Mouse (Mus musculus) forebrain, embryonic 15.5 days (tissue): ENCODE results near the gene Lrr1. TPM values are rescaled to one million over a fixed set of nuclear protein-coding genes. Genes with fewer than 3 reads are reported as not detected.

Source experiments
- ATAC-seq: fragments of 200-750 bp; cut with Nextera tagmentation; replicated peaks from 2 replicates; pipeline ENCODE4 v1.8.0; 2017; ENCODE audit warnings: mild to moderate bottlenecking, moderate TSS enrichment, moderate library complexity
- H3K27ac ChIP-seq: fragments of 300-500 bp; sonication (generic); replicated peaks from 2 replicates; pipeline ENCODE4 v1.5.1; 2015; ENCODE audit warnings: mild to moderate bottlenecking, inconsistent platforms
- H3K27me3 ChIP-seq: fragments of 300-500 bp; sonication (generic); 2 replicates; pipeline ENCODE4 v1.6.1; 2015; ENCODE audit warnings: inconsistent platforms
- H3K36me3 ChIP-seq: fragments of 300-500 bp; sonication (generic); 2 replicates; pipeline ENCODE4 v1.6.1; 2015; ENCODE audit warnings: mild to moderate bottlenecking, inconsistent platforms
- H3K4me1 ChIP-seq: fragments of 300-500 bp; sonication (generic); 2 replicates; pipeline ENCODE4 v1.6.1; 2015; ENCODE audit warnings: inconsistent platforms
- H3K4me2 ChIP-seq: fragments of 300-500 bp; sonication (generic); replicated peaks from 2 replicates; pipeline ENCODE4 v1.6.1; 2015; ENCODE audit warnings: mild to moderate bottlenecking, inconsistent platforms
- H3K4me3 ChIP-seq: fragments of 300-500 bp; sonication (generic); 2 replicates; pipeline ENCODE4 v1.5.1; 2015; ENCODE audit warnings: mild to moderate bottlenecking, inconsistent platforms
- H3K9ac ChIP-seq: fragments of 300-500 bp; sonication (generic); replicated peaks from 2 replicates; pipeline ENCODE4 v1.6.1; 2015; ENCODE audit warnings: mild to moderate bottlenecking, inconsistent platforms
- H3K9me3 ChIP-seq: fragments of 300-500 bp; sonication (generic); 2 replicates; pipeline ENCODE4 v1.6.1; 2016; ENCODE audit warnings: inconsistent platforms
- WGBS: fragments of 180-500 bp; shearing (Covaris S2); methylation state at CpG from one replicate; pipeline ENCODE4 v1.1.7; 2015; ENCODE audit warnings: mixed read lengths; 5-methylcytosine and 5-hydroxymethylcytosine counted together
- polyA plus RNA-seq: library from polyadenylated mRNA; unstranded; fragments of >200 nt; fragmentation: Nextera tagmentation; extraction: Ambion mirVana; gene quantifications from 2 replicates; pipeline ENCODE4 v1.2.1, GENCODE M21; 2015

Lrr1 gene
- polyA plus RNA-seq, 1 experiment from 2014 or later = 12.0 TPM

- Histone ChIP-seq H3K4me2 (peak overlapping the region; percentile 90), H3K9ac (peak overlapping the region; percentile 76), H3K27me3 (no peaks in the 10 kb centered on the region), H3K4me1 (peaks cover 18% of the 10 kb centered on the region), H3K36me3 (no peaks in the 10 kb centered on the region), H3K9me3 (no peaks in the 10 kb centered on the region), H3K27ac (peak overlapping the region; percentile 80), H3K4me3 (peak overlapping the region; percentile 89)
- 9% methylated on average over 18 of the region's 18 CpGs for WGBS
- ATAC-seq = peak; percentile 57
Observed at GRCm38 (mm10) chr12:69167656-69168460, 756 bp upstream of the Lrr1 start.

DNA sequence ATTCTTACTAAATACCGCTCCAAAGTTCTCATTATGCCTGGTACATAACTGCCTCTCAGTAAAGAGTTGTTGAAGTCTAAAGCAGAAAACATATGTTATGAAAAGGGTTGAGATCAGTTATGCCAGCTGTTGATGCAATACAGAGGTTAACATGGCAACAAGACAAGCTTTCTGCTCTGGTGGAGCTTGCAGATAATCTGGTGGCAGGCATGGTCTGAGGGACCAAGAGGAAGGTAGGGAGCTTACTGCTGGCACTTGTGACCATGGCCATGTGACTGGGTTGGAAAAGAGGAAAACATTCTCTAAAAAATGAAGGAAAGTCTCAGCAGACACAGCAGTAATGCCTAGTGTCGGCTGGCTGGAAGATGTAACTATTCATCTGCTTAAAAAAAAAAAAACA, 2.7 kb downstream of the Lrr1 start:
- H3K9me3 ChIP-seq = no peaks in the 10 kb centered on the region
- H3K4me2 ChIP-seq = no peak overlapping the region
- H3K27ac ChIP-seq = no peak overlapping the region
- H3K4me3 ChIP-seq = no peak overlapping the region
- H3K36me3 ChIP-seq = no peaks in the 10 kb centered on the region
- H3K27me3 ChIP-seq = no peaks in the 10 kb centered on the region
- WGBS = 96% methylated on average over 2 of the region's 2 CpGs
- no peak overlapping the region for H3K9ac ChIP-seq
- no peak for ATAC-seq
- H3K4me1 ChIP-seq = peaks cover 18% of the 10 kb centered on the region

DNA sequence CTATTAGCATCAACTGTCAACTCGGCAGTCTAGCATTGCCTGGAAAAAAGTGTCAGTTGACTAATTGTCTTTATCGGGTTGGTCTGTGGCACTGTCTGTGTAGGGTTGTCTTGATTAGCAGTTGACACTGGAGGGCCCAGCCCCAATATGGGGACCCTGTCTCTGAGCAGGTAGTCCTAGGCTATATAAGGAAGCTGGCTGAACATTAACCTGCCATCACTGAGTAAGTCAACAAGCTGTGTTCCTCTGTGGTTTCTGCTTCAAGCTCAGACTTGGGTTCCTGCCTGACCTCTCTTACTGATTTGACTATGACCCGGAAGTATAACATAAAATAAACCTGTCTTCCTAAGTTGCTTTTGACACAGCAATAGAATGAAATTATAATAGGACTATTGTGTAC, 7.4 kb downstream of the Lrr1 start:
- H3K36me3 ChIP-seq = no peaks in the 10 kb centered on the region
- H3K4me3 ChIP-seq = no peak overlapping the region
- H3K9me3 ChIP-seq = no peaks in the 10 kb centered on the region
- no peak for ATAC-seq
- H3K9ac ChIP-seq = no peak overlapping the region
- no peak overlapping the region for H3K4me2 ChIP-seq
- WGBS = 93% methylated on average over 3 of the region's 3 CpGs
- H3K4me1 ChIP-seq = no peaks in the 10 kb centered on the region
- no peaks in the 10 kb centered on the region for H3K27me3 ChIP-seq
- no peak overlapping the region for H3K27ac ChIP-seq

- Histone ChIP-seq H3K9ac (no peak overlapping the region), H3K4me2 (no peak overlapping the region), H3K27ac (no peak overlapping the region), H3K36me3 (peaks cover 3% of the 10 kb centered on the region; the same call in 1 of the 2 replicates), H3K4me3 (no peak overlapping the region), H3K4me1 (0 out of 2 replicates have a peak, but pooled peaks cover 3% of the 10 kb centered on the region), H3K27me3 (no peaks in the 10 kb centered on the region), H3K9me3 (no peaks in the 10 kb centered on the region)
- WGBS = 77% methylated on average over 3 of the region's 3 CpGs
- no peak for ATAC-seq
Observed at GRCm38 (mm10) chr12:69177526-69177925, 8.9 kb downstream of the Lrr1 start.

DNA sequence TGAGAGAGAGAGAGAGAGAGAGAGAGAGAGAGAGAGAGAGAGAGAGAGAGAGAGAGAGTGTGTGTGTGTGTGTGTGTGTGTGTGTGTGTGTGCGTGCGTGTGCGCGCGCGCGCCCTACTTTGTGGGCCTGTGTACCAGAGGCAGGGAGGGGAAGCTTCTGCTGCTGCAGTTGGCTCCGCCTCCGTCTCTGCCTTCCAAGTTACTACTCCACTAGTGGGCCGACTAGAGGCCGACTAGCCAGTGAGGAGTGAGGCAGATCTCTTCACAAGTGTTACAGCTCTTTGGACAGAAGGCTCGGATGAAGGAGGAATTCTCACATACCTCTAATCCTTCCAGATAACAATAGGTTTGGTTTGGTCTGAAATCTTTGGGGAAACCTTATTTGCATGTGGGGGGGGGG, 10.8 kb downstream of the Lrr1 start:
- Histone ChIP-seq H3K36me3 (peaks cover 3% of the 10 kb centered on the region; the same call in 1 of the 2 replicates), H3K4me2 (no peak overlapping the region), H3K27me3 (no peaks in the 10 kb centered on the region), H3K9ac (no peak overlapping the region), H3K9me3 (no peaks in the 10 kb centered on the region), H3K27ac (no peak overlapping the region), H3K4me1 (peaks cover 9% of the 10 kb centered on the region), H3K4me3 (no peak overlapping the region)
- ATAC-seq = no peak
- 73% methylated on average over 12 of the region's 12 CpGs for WGBS

DNA sequence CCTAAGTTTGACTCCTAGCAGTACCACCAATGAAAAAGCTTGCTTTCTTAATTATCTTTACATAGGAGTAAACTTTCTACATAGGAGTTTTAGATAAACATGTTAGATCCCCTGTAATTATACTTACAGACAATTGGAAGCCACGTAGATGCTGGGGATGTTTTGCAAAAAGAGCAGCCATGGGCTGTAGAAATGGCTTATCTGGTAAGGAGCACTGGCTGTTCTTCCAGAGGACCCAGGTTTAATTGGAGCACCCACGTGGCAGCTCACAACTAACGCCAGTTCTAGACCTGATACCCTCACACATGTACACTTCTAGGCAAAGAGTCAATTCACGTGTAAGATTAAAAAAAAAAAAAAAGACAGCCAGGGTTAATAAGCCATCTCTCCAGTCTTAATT, 13.2 kb downstream of the Lrr1 start:
- Histone ChIP-seq H3K4me1 (peaks cover 22% of the 10 kb centered on the region), H3K9ac (no peak overlapping the region), H3K27me3 (no peaks in the 10 kb centered on the region), H3K4me2 (no peak overlapping the region), H3K27ac (no peak overlapping the region), H3K9me3 (no peaks in the 10 kb centered on the region), H3K36me3 (peaks cover 3% of the 10 kb centered on the region; the same call in 1 of the 2 replicates), H3K4me3 (no peak overlapping the region)
- no peak for ATAC-seq
- 89% methylated on average over 4 of the region's 4 CpGs for WGBS

GRCm38 (mm10) chr12:69183583-69184308, 15.1 kb downstream of the Lrr1 start, which contains the start of the genes Rpl36al and Mgat2:
TSS of gene Rpl36al (minus strand) at chr12:69184083.
TSS of gene Mgat2 (plus strand) at chr12:69184157.
- H3K4me1 ChIP-seq = peaks cover 29% of the 10 kb centered on the region
- H3K27me3 ChIP-seq = no peaks in the 10 kb centered on the region
- under 1% methylated on average over 84 of the region's 84 CpGs for WGBS
- peak within 1 kb of the TSS; percentile 62 for H3K9ac ChIP-seq
- H3K4me2 ChIP-seq = peak within 1 kb of the TSS; percentile 91
- H3K36me3 ChIP-seq = peaks cover 9% of the 10 kb centered on the region
- peak; percentile 100 for ATAC-seq
- peak within 1 kb of the TSS; percentile 54 for H3K4me3 ChIP-seq
- no peaks in the 10 kb centered on the region for H3K9me3 ChIP-seq
- peak within 1 kb of the TSS; percentile 92 for H3K27ac ChIP-seq

- Histone ChIP-seq H3K9ac (peak overlapping the region; percentile 62), H3K9me3 (no peaks in the 10 kb centered on the region), H3K4me2 (peak overlapping the region; percentile 68), H3K27ac (peak overlapping the region; percentile 92), H3K4me3 (peak overlapping the region; percentile 54), H3K36me3 (peaks cover 16% of the 10 kb centered on the region), H3K27me3 (no peaks in the 10 kb centered on the region), H3K4me1 (peaks cover 29% of the 10 kb centered on the region)
- 2% methylated on average over 85 of the region's 86 CpGs for WGBS
- peak; percentile 81 for ATAC-seq
Observed at GRCm38 (mm10) chr12:69184342-69185295, 16.0 kb downstream of the Lrr1 start.

DNA sequence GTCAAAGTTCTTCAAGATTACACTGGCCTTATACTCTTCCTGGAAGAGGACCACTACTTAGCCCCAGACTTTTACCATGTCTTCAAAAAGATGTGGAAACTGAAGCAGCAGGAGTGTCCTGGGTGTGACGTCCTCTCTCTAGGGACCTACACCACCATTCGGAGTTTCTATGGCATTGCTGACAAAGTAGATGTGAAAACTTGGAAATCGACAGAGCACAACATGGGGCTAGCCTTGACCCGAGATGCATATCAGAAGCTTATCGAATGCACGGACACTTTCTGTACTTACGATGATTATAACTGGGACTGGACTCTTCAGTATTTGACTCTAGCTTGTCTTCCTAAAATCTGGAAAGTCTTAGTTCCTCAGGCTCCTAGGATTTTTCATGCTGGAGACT, 16.8 kb downstream of the Lrr1 start:
- Histone ChIP-seq H3K27ac (no peak overlapping the region), H3K4me3 (peak overlapping the region; percentile 54), H3K4me2 (peak overlapping the region; percentile 68), H3K27me3 (no peaks in the 10 kb centered on the region), H3K9ac (peak overlapping the region; percentile 62), H3K36me3 (peaks cover 23% of the 10 kb centered on the region), H3K4me1 (peaks cover 29% of the 10 kb centered on the region), H3K9me3 (no peaks in the 10 kb centered on the region)
- ATAC-seq = no peak
- 79% methylated on average over 7 of the region's 7 CpGs for WGBS

GRCm38 (mm10) chr12:69186811-69187471, 18.3 kb downstream of the Lrr1 start:
- Histone ChIP-seq H3K27ac (no peak overlapping the region), H3K9me3 (no peaks in the 10 kb centered on the region), H3K4me1 (peaks cover 29% of the 10 kb centered on the region), H3K9ac (0 out of 2 replicates have a peak overlapping the region, but pooled peaks have one; percentile 10), H3K27me3 (no peaks in the 10 kb centered on the region), H3K36me3 (peaks cover 28% of the 10 kb centered on the region), H3K4me2 (no peak overlapping the region), H3K4me3 (no peak overlapping the region)
- WGBS = 61% methylated on average over 5 of the region's 5 CpGs
- ATAC-seq = no peak

DNA sequence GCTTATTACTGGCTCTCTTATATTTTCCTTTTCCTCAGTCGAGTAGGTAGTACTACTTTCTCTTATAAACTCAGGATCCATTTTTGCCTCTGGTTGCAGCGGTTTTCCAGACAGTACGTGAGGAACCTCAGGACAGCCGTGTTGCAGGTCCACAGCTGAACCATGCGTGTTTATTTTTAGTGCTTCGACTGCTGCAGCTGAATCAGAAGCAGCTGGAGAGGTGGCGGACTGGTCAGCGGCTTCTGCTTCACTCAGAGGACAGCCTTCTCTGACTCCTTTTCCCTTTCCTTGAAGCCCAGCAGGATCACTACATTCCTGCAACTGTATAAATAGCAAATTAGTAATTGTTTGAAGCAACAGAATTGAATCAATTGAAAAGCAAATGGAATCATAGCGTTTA, 21.5 kb downstream of the Lrr1 start:
- Histone ChIP-seq H3K36me3 (peaks cover 28% of the 10 kb centered on the region), H3K4me1 (peaks cover 18% of the 10 kb centered on the region), H3K4me2 (no peak overlapping the region), H3K27me3 (no peaks in the 10 kb centered on the region), H3K9me3 (no peaks in the 10 kb centered on the region), H3K9ac (no peak overlapping the region), H3K4me3 (no peak overlapping the region), H3K27ac (no peak overlapping the region)
- no peak for ATAC-seq
- 90% methylated on average over 9 of the region's 9 CpGs for WGBS
